Mouse (Mus musculus): ENCODE data around the gene Gabbr2. TPM values are rescaled to one million over a fixed set of nuclear protein-coding genes. Genes with fewer than 3 reads are reported as not detected.

The Gabbr2 gene
- total RNA-seq, 2 experiments from 2014 or later, result 0.25 to 0.34 TPM

- DNase-seq (ENCODE audit: low spot score in 2 of 2), result no peak
Observed at GRCm38 (mm10) chr4:46623007-46623406, 368.7 kb downstream of the Gabbr2 start.

GRCm38 (mm10) chr4:46620946-46621345 is 370.7 kb downstream of the Gabbr2 start:
- DNase-seq (ENCODE audit: low spot score in 2 of 2), result no peak

GRCm38 (mm10) chr4:46620330-46620729 is 371.3 kb downstream of the Gabbr2 start:
- DNase-seq (ENCODE audit: low spot score in 2 of 2), result no peak

- no peak for DNase-seq (ENCODE audit: low spot score in 2 of 2)
Observed at GRCm38 (mm10) chr4:46618196-46618817, 373.4 kb downstream of the Gabbr2 start.

- no peak for DNase-seq (ENCODE audit: low spot score in 2 of 2)
Observed at GRCm38 (mm10) chr4:46617408-46617807, 374.3 kb downstream of the Gabbr2 start.

- no peak for DNase-seq (ENCODE audit: low spot score in 2 of 2)
Observed at GRCm38 (mm10) chr4:46614641-46615040, 377.0 kb downstream of the Gabbr2 start.

GRCm38 (mm10) chr4:46613618-46614017 is 378.1 kb downstream of the Gabbr2 start:
- DNase-seq (ENCODE audit: low spot score in 2 of 2), result no peak

Other genes with a start within 250 kb of the Gabbr2 start
- gene Anks6, start 65.6 kb upstream of the Gabbr2 start, total RNA-seq (2021), result 10 to 100 TPM in 1 of 2 experiments, 1 to 10 TPM in 1; 9.6 to 10.9 TPM
- gene Galnt12, start 100.0 kb upstream of the Gabbr2 start, total RNA-seq (2021), result 1 to 10 TPM; 1.2 to 1.3 TPM
- gene Col15a1, start 216.3 kb upstream of the Gabbr2 start, total RNA-seq (2021), result 100 to 1,000 TPM; 285 to 337 TPM

Data from gastrocnemius, postnatal 4 days (tissue).